Mouse (Mus musculus) olfactory bulb, adult 2 months (tissue): ENCODE data around the gene AC161166.1.

ENCODE experiments used
- CTCF ChIP-seq: fragments of 200-500 bp; IDR thresholded peaks from 2 replicates; pipeline ENCODE4 v1.5.1; 2012; ENCODE audit warnings: low read depth, mild to moderate bottlenecking, low read length, moderate library complexity; ENCODE audit not compliant: insufficient read depth
- POLR2A ChIP-seq: fragments of 200-500 bp; IDR thresholded peaks from 2 replicates; pipeline ENCODE4 v1.6.1; 2012; ENCODE audit warnings: mild to moderate bottlenecking, low read depth, low read length, moderate library complexity; ENCODE audit not compliant: insufficient read depth

DNA sequence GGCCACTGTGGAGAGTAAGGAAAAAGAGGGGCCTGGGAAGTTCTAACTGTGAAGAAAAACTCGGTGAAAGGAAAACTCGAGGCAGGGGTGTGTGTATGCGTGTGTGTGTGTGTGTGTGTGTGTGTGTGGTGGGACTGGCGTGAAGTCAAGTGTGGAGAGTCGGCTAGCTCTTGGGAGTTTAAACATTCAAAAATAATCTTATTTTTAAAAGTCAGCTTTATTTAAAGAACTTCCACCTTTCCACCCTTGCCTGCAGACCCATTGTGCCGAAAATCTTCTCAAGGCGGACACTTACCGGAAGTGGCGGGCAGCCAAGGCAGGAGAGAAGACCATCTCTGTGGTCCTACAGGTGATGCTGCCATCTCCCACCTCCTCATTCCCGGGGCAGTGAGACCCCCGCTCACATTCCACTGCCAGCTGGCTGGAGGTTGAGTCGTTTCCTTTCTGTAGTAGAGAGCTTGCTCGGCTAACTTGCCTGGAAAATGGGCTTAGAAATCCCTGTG lies 35.3 kb upstream of the AC161166.1 start:
- TF ChIP-seq POLR2A (no peak), CTCF (no peak)
